Mouse (Mus musculus): ENCODE measurements around the gene Smap2.

Gene Smap2

DNA sequence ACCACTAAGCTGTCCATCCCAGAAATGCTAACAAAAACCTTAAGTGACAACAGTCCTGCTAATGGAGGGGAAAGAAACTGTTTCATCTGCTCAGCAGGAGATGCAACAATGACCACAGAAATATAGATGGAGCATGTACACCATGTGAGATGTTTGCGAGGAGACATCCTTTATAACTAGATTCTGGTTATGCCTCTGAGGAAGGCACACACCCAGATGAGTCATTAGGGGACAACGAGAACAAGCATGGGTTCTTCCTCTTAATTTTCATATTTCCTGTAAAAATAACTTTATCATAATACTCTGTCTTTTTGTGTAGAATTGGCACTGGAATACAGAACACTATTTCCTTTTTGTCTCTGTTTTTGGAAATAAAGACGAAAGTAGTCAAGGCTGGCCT is 38.8 kb downstream of the Smap2 start:
- DNase-seq (ENCODE audit: low read depth, low spot score): no peak

DNA sequence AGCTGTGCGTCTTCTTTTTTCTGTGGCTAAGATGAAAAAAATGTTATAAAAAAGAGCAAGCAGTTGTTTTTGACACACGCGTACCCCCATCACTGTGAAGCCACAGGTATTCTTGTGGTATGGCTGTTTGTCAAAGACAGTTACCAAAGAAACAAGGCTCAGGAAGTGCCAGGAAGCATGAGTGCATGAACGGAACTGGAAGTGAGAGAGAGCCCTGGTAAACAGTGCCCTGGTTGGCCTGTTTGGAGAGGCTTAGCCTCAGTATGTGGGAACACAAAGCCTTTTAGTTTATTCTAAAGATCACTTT is 41.7 kb downstream of the Smap2 start:
- no peak for DNase-seq (ENCODE audit: low read depth, low spot score)

DNA sequence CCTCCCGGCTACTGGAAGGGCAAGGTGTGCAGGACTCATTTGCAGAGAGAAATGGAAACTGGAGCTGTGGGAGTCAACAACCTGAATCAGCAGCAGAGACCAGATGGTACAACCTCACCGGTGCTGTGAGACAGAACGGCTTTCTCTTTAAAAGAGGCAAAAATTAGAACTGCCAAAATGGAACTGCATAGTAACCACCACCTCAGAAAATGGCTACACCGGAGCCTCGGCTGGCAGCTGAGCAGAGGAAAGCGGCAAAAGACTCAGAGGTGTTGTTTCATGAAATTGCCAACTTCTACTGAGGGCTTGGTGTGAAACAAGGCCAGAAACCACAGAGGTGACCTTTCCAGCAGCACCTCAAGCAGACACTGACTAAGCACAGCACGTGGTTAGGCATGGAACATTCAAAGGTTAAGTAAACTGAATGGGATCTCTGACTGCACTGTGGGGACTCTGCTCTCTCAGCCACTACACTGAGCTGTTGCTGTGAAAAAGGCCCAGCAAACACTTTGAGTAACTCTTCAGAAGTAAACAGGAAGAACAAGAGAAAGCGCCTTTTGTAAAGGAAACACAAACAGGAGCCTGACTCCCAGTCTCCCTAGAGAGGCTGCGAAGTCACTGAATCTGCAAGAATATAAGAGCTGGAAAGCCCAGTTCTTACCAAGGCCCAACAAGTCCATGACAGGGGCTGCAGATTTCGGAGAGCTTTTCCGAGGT is 42.2 kb downstream of the Smap2 start:
- no peak for DNase-seq (ENCODE audit: low read depth, low spot score)

GRCm38 (mm10) chr4:120971842-120972241 is 45.2 kb downstream of the Smap2 start:
- no peak for DNase-seq (ENCODE audit: low read depth, low spot score)

GRCm38 (mm10) chr4:120969382-120970146 is 47.5 kb downstream of the Smap2 start:
- DNase-seq (ENCODE audit: low read depth, low spot score): no peak

- DNase-seq (ENCODE audit: low read depth, low spot score): no peak
Measured at GRCm38 (mm10) chr4:120968486-120968885, 48.6 kb downstream of the Smap2 start.

DNA sequence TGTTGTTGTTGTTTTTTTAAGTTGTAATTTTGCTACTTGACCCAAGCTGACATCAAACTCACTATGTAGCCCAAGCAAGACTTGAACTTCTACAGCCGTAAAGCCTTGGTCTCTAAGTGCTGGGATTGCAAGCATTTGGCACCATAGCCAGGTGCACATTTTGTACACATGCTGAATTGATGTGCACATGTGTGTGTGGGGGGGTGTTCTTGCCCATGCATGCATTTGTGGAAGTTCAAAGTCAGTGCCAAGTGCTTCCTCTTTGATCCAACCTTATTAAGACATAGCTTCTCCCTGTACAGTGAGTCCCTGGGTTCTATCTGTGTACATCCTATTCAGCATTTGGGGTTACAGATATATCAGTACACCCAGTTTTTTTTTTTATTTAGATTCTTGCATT is 61.5 kb downstream of the Smap2 start:
- no peak for DNase-seq (ENCODE audit: low read depth, low spot score)

DNA sequence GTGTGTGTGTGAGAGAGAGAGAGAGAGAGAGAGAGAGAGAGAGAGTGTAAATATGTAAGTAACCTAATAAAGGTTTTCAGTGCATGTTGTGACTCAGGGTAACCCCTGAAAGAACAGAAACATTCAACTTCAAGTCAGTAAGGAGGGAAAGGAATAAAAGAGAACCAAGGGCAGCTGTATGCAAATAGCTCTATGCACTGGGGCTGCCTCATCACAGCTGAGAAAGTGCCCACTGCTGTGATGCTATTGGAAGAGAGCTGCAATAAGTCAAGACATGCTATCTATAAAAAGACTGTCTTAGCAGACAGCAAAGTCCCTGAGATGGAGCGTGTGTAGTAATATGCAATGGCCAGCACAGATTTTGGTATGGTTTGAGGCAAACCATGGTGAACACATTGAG is 63.4 kb downstream of the Smap2 start:
- DNase-seq (ENCODE audit: low read depth, low spot score): no peak

DNA sequence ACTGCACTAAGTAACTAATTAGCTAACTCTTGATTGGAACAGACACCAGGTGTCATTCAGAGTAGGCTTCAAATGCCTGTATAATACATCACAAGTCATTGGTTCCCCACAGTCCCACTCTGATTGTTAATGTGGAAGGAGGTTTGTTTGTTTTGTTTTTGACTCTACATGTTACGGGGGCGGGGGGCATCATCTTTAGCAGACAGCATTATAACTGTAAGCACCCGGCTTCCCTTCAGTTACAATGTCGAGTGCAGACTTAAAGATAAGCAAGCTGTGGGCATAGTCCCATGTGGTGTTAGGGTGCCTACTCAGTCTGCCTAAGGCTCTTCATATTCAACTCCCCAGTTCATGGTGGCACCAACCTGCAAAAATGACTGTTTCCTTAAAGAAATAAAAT is 64.0 kb downstream of the Smap2 start:
- DNase-seq (ENCODE audit: low read depth, low spot score): no peak

DNA sequence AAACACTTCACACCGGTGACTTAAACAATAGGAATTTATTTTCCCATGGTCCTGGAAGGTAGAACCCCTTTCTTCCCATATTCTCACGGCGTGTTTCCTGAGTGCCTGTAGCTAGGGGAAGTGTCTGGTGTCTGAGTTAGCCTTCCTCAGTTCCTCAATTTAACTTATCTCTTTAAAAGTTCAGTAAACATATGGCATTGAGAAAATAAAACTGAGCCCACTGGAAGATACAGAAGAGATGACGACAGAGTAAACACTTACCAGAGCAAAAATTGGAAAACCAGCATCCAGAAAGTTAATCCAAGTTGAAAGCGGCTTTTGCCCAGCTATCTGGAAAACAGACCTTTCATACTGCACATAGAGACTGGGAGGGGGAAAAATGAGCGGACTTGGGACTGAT is 64.9 kb downstream of the Smap2 start:
- DNase-seq (ENCODE audit: low read depth, low spot score): no peak

DNA sequence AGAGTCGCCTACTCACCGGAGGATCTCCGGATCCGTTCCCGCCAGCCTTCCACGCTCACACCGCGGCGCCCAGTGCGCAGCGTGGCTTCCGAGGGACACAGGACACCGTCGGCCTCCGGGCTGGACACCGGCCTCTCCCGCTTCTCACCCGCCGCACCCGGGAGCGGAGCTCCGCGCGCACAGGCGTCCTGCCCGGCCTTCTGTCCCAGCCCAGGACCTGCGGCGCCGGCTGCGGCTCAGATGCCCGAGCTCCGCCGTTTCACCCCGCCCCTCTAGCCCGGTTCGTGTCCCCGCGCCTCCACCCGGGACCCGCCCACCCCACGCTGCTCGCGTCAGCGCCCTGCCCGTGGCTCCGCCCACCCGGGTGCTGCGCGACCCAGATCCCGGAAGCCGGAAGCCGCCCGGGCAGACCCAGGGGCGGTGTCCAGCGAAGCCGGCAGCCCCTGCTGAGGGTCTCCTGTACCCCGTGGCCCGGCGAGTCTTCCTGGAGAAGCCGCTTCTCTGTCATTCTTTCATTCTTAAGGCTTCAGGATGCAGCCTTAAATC is 65.5 kb downstream of the Smap2 start, which contains the start of gene Zfp69:
Gene Zfp69, minus strand, starts transcription at position 272 of the 546 bp plus-strand sequence.
- peak; percentile 80 for DNase-seq (ENCODE audit: low read depth, low spot score)

GRCm38 (mm10) chr4:120950763-120951427 is 66.2 kb downstream of the Smap2 start:
- no peak for DNase-seq (ENCODE audit: low read depth, low spot score)

GRCm38 (mm10) chr4:120948938-120949337 is 68.1 kb downstream of the Smap2 start:
- no peak for DNase-seq (ENCODE audit: low read depth, low spot score)

DNA sequence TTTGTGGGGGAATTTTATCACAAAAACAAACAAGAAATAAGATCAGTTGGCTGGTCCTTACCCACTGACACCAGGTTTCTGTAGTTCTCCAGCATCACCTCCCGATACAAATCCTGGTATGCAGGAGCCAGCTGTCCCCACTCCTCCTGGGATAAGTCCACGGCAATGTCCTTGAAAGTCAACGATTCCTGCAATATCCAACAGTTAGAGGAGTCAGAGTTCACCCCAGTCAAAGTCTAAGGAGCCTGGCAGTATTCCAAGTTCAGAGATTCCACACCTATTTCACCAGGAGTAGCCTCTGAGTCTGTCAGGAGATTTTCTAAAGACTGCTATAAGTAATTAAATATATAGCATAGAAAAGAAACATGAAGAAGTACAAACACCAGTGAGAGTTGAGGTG is 82.0 kb downstream of the Smap2 start:
- no peak for DNase-seq (ENCODE audit: low read depth, low spot score)

DNA sequence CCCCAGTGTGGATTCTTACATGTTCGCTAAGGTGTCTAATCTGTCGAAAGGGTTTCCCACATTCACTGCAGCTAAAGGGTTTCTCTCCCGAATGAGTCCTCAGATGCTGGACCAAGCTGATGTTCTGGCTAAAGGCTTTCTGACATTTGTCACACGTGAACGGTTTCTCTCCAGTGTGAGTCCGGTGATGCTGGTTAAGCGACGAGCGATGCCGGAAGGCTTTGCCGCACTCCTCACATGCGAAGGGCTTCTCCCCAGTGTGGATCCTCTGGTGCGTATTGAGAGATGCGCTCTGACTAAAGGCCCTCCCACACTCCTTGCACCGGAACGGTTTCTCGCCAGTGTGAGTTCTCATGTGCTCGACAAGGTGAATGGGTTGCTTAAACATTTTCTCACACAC is 86.3 kb downstream of the Smap2 start:
- no peak for DNase-seq (ENCODE audit: low read depth, low spot score)

DNA sequence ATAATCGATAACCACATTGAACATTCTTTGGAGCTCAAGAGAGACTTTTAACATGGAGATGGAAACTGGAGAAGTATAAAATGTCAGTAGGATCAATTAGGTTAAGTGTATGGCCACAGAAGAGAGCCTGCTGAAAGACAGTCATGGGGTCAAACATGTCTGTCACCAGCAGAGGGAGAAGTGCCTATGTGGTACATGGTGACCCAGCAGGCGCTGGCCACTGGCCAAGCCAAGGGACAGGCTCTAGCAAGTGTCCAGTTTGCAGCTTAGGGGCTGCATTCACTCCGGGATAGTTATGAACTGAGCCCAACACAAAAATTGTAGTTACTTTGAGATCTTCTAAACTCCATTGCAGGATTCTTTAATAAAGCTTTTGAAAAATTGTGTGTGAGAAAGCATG is 88.4 kb downstream of the Smap2 start:
- no peak for DNase-seq (ENCODE audit: low read depth, low spot score)

GRCm38 (mm10) chr4:120925386-120925785 is 91.7 kb downstream of the Smap2 start:
- no peak for DNase-seq (ENCODE audit: low read depth, low spot score)

DNA sequence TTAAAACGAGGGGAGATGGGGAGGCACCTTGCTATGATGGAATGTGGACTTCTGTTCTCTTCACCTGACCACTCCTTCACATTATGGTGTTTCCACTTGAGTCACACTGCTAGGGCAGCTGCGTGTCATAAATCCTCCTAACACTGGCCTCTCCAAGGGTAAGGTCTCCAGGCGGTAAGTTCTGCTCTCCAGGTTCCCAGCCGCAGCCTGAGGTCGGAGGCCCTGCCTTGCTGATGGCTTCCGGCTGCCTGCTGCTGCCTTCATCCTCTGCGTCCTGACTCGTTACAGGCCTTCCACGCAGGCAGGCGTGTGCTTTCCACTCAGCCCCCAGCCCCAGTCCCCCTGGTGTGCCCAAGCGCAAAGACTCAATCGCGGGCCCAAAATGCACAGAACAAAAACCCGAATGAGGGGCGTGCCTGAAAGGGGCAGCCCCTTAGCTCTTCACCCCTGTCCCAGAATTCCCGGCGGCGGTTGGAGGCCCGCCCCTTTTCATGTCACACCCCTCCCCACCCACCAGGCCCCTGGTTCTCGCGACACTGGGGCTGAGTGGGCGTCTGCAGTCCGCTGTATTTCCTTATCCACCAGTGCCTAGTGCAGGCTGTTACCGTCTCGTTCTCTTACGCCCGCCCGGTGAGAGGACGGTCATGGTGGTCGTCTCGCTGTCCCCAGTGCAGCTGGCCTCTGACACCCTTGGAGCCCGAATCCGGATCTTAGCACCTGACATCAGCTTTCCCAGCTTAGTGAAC is 92.3 kb downstream of the Smap2 start, which contains the start of gene Exo5:
Gene Exo5, minus strand, starts transcription at position 464 of the 746 bp plus-strand sequence.
- peak; percentile 79 for DNase-seq (ENCODE audit: low read depth, low spot score)

GRCm38 (mm10) chr4:120921461-120921860 is 95.6 kb downstream of the Smap2 start:
- no peak for DNase-seq (ENCODE audit: low read depth, low spot score)

All from retina, postnatal 7 days (tissue).